Mouse (Mus musculus) layer of hippocampus, adult 11-12 months (tissue): ENCODE data around the gene Nsmce1.

Experiments used
- DNase-seq: peaks from one replicate; pipeline ENCODE4 v3.0.0; 2022; ENCODE audit warnings: low spot score

The Nsmce1 gene

DNA sequence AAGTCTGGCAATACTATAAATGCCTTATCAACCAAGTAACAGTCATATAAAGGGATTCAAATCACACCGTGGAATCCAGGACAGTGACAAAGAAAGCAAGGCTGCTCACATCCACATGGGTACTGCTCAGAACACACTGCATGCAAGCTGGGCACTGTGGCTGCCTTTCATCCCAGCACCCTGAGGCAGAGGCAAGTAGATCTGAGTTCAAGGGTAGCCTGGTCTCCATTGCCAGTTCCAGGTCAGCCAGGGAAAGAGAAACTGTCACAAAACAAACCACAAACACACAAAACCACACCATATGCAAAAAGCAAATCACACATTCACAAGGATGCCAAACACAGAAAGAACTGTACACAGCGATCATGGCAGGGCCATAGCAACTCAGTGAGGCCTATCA, 1.8 kb downstream of the Nsmce1 start:
- DNase-seq = no peak

DNA sequence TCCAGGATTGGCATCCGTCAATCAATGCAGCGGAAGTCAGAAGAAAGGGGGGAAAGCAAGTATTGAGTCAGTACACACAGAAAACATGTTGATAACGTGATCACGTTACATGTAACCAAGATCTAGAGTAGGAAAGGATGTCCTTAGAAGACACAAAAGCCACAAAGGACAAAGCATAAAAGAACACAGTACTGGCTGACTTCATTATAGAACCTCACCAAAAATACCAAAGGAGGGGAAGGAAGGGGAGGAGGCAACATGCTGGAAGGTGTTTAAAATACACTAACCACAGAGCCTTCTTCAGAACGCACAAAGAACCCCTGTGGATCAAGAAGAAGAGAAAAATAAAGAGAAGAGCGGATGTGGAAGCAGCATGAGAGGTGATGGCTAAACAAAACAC, 2.7 kb downstream of the Nsmce1 start:
- DNase-seq = no peak

- no peak for DNase-seq
Observed at GRCm38 (mm10) chr7:125487126-125487525, 4.3 kb downstream of the Nsmce1 start.

DNA sequence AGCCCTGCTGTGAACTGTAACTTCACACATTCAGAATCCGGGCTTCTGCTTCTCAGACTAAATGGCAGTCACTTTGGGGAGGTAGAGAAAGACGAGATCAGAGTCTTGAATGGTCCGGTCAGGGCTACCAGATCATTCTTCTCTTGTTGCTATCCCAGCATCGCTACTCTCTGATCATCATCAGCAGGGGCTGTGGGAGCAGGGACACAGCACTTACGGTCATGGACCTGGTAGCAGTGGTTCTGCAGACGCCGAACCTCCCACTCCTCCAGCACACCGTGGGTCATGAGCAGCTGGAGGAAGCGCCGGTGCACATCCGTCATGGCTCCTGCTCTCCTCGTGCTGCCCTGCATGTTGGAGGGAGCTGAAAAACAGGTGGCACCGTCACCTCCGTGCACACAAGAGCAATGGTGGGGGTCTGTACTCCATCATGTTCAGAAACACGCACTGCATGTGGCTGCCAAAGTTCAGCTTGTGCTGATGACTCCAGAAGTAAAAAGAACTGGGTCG, 5.2 kb downstream of the Nsmce1 start:
- no peak for DNase-seq

- DNase-seq = no peak
Observed at GRCm38 (mm10) chr7:125484791-125485190, 6.6 kb downstream of the Nsmce1 start.

DNA sequence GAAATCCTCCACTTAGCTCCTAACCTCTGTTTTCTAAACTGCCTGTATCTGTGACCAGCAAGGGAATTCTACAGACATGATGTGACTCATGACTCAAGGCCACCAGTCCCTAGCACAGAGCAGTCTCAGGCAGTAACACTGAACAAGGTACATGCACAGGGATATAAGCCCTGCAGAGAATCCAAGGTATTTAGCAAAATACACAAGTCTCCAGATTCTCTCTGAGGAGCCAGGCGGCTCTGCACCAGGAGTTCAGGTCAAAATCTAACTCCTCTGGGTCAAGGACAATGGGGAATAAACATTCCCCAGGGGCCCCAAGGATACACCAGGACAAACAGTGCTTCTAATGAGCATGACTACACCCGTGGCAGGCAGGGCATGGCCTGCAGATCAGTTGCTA, 8.5 kb downstream of the Nsmce1 start:
- DNase-seq = no peak

GRCm38 (mm10) chr7:125482339-125482738, 9.1 kb downstream of the Nsmce1 start:
- DNase-seq = no peak

DNA sequence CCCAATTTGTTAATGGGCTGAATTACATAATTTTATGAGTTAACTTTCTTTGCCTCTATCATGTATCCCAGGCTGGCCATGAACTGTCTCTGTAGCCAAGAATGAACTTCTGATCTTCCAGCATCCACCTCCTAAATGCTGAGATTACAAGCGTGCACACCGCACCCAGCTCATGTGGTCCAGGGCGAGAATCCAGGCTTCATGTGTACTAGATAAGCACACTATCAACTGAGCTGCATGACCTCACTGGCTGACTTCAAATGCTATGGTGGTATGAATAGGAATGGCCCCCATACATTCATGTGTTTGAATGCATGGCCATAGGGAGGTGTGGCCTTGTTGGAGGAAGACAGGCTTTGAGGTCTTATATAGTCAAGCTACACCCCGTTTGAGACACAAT, 10.9 kb downstream of the Nsmce1 start:
- DNase-seq = no peak

GRCm38 (mm10) chr7:125478391-125478984, 12.9 kb downstream of the Nsmce1 start:
- DNase-seq = no peak

GRCm38 (mm10) chr7:125475601-125476251, 15.7 kb downstream of the Nsmce1 start:
- no peak for DNase-seq

DNA sequence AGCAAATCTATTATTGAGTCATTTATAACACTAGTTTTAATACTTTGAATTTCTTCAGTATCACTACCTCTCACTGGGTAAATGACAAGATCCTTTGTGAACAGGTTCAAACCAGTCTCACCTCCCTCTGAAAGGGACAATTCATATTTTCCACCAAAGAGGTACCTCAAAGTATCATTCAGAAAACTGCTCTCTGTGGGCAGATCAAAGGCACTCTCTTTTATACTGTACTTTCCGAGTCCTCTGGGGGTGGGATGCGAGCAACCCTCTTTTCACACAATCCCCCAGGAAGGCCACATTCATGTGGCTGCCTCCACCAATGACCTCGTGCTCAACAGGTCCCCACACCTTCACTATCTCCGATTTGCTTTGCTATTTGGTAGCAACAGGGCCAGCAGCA, 16.9 kb downstream of the Nsmce1 start:
- DNase-seq = no peak

GRCm38 (mm10) chr7:125471991-125472741, 19.2 kb downstream of the Nsmce1 start:
- DNase-seq = peak; percentile 83

DNA sequence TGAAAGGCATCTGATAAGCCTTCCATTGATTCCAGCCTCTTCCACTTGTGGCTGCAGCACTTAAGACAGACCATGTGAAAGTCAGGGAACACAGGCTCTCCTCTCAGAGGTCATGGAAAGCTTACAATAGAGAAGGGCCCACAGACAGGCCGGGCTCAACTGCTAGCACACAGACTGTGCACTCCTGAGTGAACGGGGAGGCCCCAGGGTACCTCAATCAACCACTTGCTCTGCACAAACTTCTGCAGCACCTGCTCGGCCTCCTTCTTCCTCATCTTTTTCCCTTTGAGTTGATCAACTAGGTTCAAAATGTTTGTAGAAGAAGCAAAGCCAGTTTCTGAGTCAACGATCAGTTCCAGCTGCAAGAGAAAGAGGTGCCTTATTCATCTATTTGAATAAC, 20.5 kb downstream of the Nsmce1 start:
- DNase-seq = no peak

GRCm38 (mm10) chr7:125469937-125470336, 21.5 kb downstream of the Nsmce1 start:
- DNase-seq = peak; percentile 78

DNA sequence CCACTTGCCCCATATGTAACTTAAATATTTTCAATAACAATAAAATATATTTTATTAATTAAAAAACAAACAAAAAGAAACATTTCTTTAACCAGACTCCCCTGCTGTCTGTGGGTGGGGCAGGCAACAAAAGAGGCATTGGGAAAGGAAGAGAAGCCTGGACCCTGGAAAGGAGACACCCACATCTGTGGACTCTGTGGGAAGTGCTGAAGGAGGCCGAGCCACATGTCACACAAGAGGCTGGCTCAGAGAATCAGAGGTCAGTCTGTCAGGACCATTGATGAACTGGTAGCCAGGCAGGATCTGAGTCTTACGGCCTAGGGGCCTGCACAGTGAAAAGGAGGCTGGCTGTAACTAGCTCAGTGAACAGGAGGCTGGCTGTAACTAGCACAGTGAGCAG, 29.2 kb downstream of the Nsmce1 start:
- no peak for DNase-seq

GRCm38 (mm10) chr7:125453671-125454070, 37.7 kb downstream of the Nsmce1 start:
- no peak for DNase-seq

DNA sequence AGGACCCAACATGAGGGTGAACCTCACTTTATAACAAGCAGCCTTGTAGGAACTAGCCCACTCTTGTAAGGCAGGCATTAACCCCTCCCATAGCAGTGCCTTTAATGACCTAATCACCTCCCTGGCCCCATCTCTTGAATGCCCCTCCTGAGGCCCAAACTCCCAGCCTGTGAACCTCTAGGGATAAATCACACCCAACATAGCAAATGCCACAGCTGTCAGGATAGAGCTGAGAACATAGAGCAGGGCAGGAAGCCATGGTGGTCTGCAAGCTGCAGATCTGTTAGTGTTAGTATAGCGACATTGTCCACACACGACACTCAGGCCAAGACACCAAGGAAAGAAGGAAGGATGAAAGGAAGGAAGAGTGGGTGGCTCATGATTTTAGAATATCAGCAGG, 40.3 kb downstream of the Nsmce1 start:
- no peak for DNase-seq

GRCm38 (mm10) chr7:125450678-125451077, 40.7 kb downstream of the Nsmce1 start:
- no peak for DNase-seq

DNA sequence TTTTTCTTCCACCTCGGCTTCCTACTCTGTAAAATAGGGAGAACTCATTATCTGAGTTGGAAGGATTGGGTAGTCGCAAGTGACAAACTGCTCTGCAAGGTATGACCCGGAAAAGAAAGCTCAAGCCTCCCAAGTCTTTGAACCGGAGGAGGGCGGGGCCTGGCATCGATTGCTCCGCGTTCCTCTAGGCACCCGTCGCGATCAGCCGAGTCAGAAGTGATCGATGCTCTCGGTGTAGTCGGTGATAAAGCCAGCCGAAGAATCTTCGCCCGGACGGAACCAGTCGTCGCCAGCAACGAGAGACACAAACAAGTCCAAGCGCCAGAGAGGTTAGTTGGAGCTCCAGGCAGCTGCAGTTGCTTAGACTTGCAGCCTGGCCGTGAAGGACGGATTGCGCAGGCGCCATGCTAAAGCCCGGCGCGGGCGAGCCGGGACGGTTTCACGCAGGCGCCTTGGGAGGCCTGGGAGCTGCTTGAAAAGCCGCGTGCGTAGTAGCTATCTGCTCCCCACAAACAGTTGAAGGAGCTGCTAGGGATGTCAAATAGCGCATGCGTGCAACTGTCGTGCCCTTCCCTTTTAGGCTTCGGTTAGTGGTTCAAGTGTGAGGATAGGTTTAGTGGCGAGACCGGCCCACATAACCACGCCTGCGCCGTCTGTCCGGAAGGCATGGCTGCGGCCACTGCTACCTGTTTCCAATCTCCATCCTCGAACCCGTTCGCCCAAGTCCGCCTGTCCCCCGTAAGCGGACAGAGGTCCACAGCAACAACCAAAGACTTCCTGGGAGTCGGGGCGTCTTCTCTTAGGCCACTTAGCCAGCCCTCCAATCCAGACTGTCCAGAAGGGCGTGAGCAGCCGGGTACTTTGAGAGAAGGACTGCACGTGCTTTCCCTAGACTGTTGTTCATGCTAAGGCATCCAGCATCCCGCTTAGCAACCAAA, 46.7 kb downstream of the Nsmce1 start, which contains the start of gene Kdm8:
Gene Kdm8 (plus strand): TSS at position 213 of the 938 bp plus-strand sequence.
- DNase-seq = peak; percentile 92

GRCm38 (mm10) chr7:125444076-125444463, 47.3 kb downstream of the Nsmce1 start:
- DNase-seq = peak; percentile 26

DNA sequence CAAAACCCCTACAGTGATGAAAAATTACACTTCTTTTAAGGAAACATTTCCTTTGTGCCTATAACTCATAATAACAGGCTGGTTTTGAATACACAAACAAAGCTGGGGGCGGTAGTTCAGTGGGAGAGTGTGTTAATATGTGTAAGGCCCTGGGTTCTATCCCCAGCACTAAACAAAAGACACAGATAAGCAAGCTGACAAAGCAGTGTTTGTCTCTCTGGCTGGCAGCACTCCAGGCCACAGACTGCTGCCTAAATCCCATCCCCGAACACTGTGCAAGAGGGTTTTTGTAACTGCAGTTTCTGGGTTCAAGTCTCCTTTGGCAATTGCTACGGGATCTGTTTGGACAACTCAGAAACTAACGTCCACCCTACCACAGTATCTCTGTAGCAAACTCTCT, 49.1 kb downstream of the Nsmce1 start:
- no peak for DNase-seq
